Mouse (Mus musculus) frontal cortex, postnatal 10 days (tissue): Measurements from ENCODE around the gene D10Wsu102e.
"Not testable (repeated sequence)": the region's sequence is repeated elsewhere in the genome, so short reads cannot be mapped to it uniquely, and the experiment has no call there.

Experiments
- DNase-seq, 2 experiments: peaks; one replicate each; pipeline ENCODE4 v3.0.0; 2022; ENCODE audit warnings: low spot score in 2 of 2, mixed read lengths in 1 of 2

Gene D10Wsu102e

GRCm38 (mm10) chr10:83346359-83346736 lies 13.7 kb upstream of the D10Wsu102e start:
- DNase-seq, result no peak

- no peak for DNase-seq
Observed at GRCm38 (mm10) chr10:83347494-83347893, 12.5 kb upstream of the D10Wsu102e start.

GRCm38 (mm10) chr10:83350689-83351088 lies 9.3 kb upstream of the D10Wsu102e start:
- no peak for DNase-seq

GRCm38 (mm10) chr10:83351779-83352178 lies 8.2 kb upstream of the D10Wsu102e start:
- not testable (repeated sequence) for DNase-seq

GRCm38 (mm10) chr10:83353680-83354332 lies 6.2 kb upstream of the D10Wsu102e start:
- DNase-seq, result no peak

GRCm38 (mm10) chr10:83354333-83354719 lies 5.7 kb upstream of the D10Wsu102e start:
- no peak for DNase-seq

GRCm38 (mm10) chr10:83356416-83356815 lies 3.6 kb upstream of the D10Wsu102e start:
- DNase-seq, result no peak

- DNase-seq, result no peak
Observed at GRCm38 (mm10) chr10:83359451-83359850, 570 bp upstream of the D10Wsu102e start.

- DNase-seq, result no peak
Observed at GRCm38 (mm10) chr10:83360356-83360755, 335 bp downstream of the D10Wsu102e start.

- DNase-seq, result no peak
Observed at GRCm38 (mm10) chr10:83361643-83362382, 1.8 kb downstream of the D10Wsu102e start.

GRCm38 (mm10) chr10:83363451-83363850 lies 3.4 kb downstream of the D10Wsu102e start:
- DNase-seq, result no peak

- no peak for DNase-seq
Observed at GRCm38 (mm10) chr10:83368918-83369317, 8.9 kb downstream of the D10Wsu102e start.

- no peak for DNase-seq
Observed at GRCm38 (mm10) chr10:83374045-83374656, 14.1 kb downstream of the D10Wsu102e start.

- DNase-seq, result not testable (repeated sequence)
Observed at GRCm38 (mm10) chr10:83375458-83375857, 15.4 kb downstream of the D10Wsu102e start.

- no peak for DNase-seq
Observed at GRCm38 (mm10) chr10:83376911-83377682, 17.1 kb downstream of the D10Wsu102e start.

- no peak for DNase-seq
Observed at GRCm38 (mm10) chr10:83378083-83378833, 18.2 kb downstream of the D10Wsu102e start.

GRCm38 (mm10) chr10:83380501-83380900 lies 20.5 kb downstream of the D10Wsu102e start:
- no peak for DNase-seq

GRCm38 (mm10) chr10:83382528-83382927 lies 22.5 kb downstream of the D10Wsu102e start:
- DNase-seq, result no peak

- no peak for DNase-seq
Observed at GRCm38 (mm10) chr10:83382988-83383387, 23.0 kb downstream of the D10Wsu102e start.

- DNase-seq, result no peak
Observed at GRCm38 (mm10) chr10:83383863-83384262, 23.8 kb downstream of the D10Wsu102e start.

- no peak for DNase-seq
Observed at GRCm38 (mm10) chr10:83384456-83385215, 24.6 kb downstream of the D10Wsu102e start.
